Mouse (Mus musculus) stomach, embryonic 15.5 days (tissue): Measurements from ENCODE around the gene Pam. TPM values are rescaled to one million over a fixed set of nuclear protein-coding genes. Genes with fewer than 3 reads are reported as not detected.
A peak's percentile ranks its signal among the peaks of the same experiment; 100 is the strongest.

Source experiments
- ATAC-seq: fragments of 200-750 bp; cut with Nextera tagmentation; 2 replicates; pipeline ENCODE4 v1.8.0; 2017; ENCODE audit warnings: low read depth, moderate number of reproducible peaks, moderate TSS enrichment; ENCODE audit not compliant: insufficient read depth, low FRiP score
- H3K27ac ChIP-seq: fragments of 300-500 bp; sonication (generic); 2 replicates; pipeline ENCODE4 v1.5.1; 2015; ENCODE audit warnings: mild to moderate bottlenecking, inconsistent platforms
- H3K27me3 ChIP-seq: fragments of 300-500 bp; sonication (generic); replicated peaks from 2 replicates; pipeline ENCODE4 v1.6.1; 2015; ENCODE audit warnings: inconsistent platforms
- H3K36me3 ChIP-seq: fragments of 300-500 bp; sonication (generic); 2 replicates; pipeline ENCODE4 v1.6.1; 2015; ENCODE audit warnings: inconsistent platforms
- H3K4me1 ChIP-seq: fragments of 300-500 bp; sonication (generic); 2 replicates; pipeline ENCODE4 v1.6.1; 2015; ENCODE audit warnings: inconsistent platforms
- H3K4me2 ChIP-seq: fragments of 300-500 bp; sonication (generic); 2 replicates; pipeline ENCODE4 v1.6.1; 2015; ENCODE audit warnings: mild to moderate bottlenecking, inconsistent platforms
- H3K4me3 ChIP-seq: fragments of 300-500 bp; sonication (generic); replicated peaks from 2 replicates; pipeline ENCODE4 v1.5.1; 2015; ENCODE audit warnings: inconsistent platforms
- H3K9ac ChIP-seq: fragments of 300-500 bp; sonication (generic); 2 replicates; pipeline ENCODE4 v1.6.1; 2015; ENCODE audit warnings: inconsistent platforms
- H3K9me3 ChIP-seq: fragments of 300-500 bp; sonication (generic); 2 replicates; pipeline ENCODE4 v1.6.1; 2016; ENCODE audit warnings: inconsistent platforms
- WGBS: fragments of 180-500 bp; shearing (Covaris S2); methylation state at CpG from one replicate; pipeline ENCODE4 v1.1.7; 2015; 5-methylcytosine and 5-hydroxymethylcytosine counted together
- polyA plus RNA-seq: library from polyadenylated mRNA; unstranded; fragments of >200 nt; fragmentation: Nextera tagmentation; extraction: Ambion mirVana; gene quantifications from 2 replicates; pipeline ENCODE4 v1.2.1, GENCODE M21; 2015

Gene Pam
- polyA plus RNA-seq, 1 experiment from 2014 or later, result 60.2 TPM

DNA sequence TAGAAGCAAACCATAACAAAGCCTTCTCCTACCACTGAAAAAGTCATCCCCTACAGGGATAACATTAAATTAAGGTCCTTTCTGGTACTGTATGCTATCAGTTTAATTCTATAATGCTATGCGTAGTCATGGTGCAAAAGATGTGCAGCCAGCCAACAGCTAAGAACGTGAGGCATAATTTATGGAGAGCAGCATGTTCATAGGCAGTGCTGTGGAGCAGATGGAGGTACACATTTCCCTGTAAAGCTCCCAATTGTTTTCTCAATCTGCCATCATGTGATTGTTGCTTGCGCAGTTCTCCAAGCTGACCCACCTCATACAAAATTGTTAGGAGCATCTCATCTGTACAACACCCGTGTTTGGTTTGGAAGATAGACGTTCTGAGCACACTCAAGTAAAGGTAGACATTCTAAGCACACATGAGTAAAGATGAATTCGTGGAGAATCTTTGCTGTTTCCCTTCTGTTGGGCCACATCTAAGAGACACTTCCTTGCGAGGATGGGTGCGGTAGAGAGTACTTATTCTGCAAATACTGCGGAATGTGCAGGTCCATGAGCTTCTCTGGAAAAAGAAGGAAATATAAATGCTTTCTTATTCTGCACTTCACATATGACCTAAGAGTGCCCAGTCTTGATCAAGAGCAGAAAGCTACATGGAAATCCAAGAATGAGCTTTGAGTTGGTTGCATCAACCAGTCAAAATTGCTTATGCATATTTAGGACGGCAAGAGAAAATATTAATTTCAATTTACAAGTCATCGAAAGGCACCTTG, 2.7 kb upstream of the Pam start:
- Histone ChIP-seq H3K9ac (no peak overlapping the region), H3K9me3 (no peaks in the 10 kb centered on the region), H3K4me2 (no peak overlapping the region), H3K4me3 (no peak overlapping the region), H3K27ac (no peak overlapping the region), H3K4me1 (peaks cover 3% of the 10 kb centered on the region; the same call in 1 of the 2 replicates), H3K27me3 (no peaks in the 10 kb centered on the region), H3K36me3 (no peaks in the 10 kb centered on the region)
- no peak for ATAC-seq
- WGBS, result 91% methylated on average over 11 of the region's 11 CpGs

DNA sequence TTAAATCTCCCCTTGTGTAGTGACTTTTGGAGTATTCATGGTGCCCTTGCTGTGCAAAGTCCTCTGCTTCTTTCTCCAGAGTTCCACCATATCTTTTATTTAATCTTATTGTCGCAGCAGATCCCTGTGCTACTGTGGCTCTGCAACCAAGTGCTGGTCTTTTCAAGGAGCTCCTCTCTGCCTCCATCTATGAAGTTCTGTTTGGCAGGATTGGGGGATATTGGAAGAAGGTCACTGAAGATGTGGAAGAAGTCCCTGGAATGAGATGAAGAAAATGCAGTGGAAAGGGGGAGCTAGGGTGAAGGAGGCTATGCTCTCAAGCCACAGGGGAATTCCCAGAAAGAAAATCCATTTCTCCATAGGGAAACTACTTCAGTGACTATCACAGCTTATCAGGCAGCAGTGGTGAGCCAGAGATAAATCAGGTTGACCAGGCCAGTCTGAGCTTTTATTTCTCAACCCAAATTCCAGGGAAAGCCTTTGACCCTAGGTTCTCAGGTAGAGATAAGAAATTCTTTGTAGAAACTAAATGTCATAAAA, 1.0 kb upstream of the Pam start:
- no peaks in the 10 kb centered on the region for H3K36me3 ChIP-seq
- H3K4me1 ChIP-seq, result peaks cover 3% of the 10 kb centered on the region; the same call in 1 of the 2 replicates
- no peaks in the 10 kb centered on the region for H3K9me3 ChIP-seq
- no peaks in the 10 kb centered on the region for H3K27me3 ChIP-seq
- ATAC-seq, result no peak
- H3K4me2 ChIP-seq, result peak overlapping the region; percentile 88
- H3K27ac ChIP-seq, result no peak overlapping the region
- no peak overlapping the region for H3K9ac ChIP-seq
- WGBS, result 39% methylated on average over 1 of the region's 1 CpGs
- H3K4me3 ChIP-seq, result peak overlapping the region; percentile 84

DNA sequence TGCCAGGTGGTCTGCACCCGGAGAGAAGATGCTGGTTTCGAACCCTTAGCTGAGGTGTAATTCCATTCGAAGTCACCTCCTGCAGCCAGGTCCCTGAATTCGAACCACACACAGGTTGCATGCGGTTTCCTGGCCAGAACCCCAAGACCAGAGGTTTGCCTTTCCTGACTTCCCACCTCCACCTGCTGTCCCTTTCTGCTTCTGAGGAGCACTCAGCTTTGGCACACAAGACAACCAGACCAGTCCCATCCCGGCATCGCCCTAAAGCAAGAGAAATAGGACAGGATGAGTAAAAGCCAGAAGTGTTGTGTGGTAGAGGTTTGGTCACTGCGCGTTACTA, 515 bp upstream of the Pam start:
- H3K27ac ChIP-seq, result peak overlapping the region; percentile 84; the same call in 1 of the 2 replicates
- peak overlapping the region; percentile 60 for H3K9ac ChIP-seq
- H3K9me3 ChIP-seq, result no peaks in the 10 kb centered on the region
- WGBS, result 34% methylated on average over 9 of the region's 9 CpGs
- peak overlapping the region; percentile 84 for H3K4me3 ChIP-seq
- no peaks in the 10 kb centered on the region for H3K36me3 ChIP-seq
- peak overlapping the region; percentile 88 for H3K4me2 ChIP-seq
- ATAC-seq, result no peak
- no peaks in the 10 kb centered on the region for H3K27me3 ChIP-seq
- peaks cover 3% of the 10 kb centered on the region; the same call in 1 of the 2 replicates for H3K4me1 ChIP-seq

GRCm38 (mm10) chr1:98094811-98095245, 618 bp downstream of the Pam start:
- peaks cover 3% of the 10 kb centered on the region; the same call in 1 of the 2 replicates for H3K4me1 ChIP-seq
- peak overlapping the region; percentile 84 for H3K27ac ChIP-seq
- WGBS, result under 1% methylated on average over 20 of the region's 20 CpGs
- no peaks in the 10 kb centered on the region for H3K36me3 ChIP-seq
- ATAC-seq, result peak; percentile 33; the same call in 1 of the 2 replicates
- H3K4me2 ChIP-seq, result peak overlapping the region; percentile 88
- peak overlapping the region; percentile 84 for H3K4me3 ChIP-seq
- no peaks in the 10 kb centered on the region for H3K9me3 ChIP-seq
- no peaks in the 10 kb centered on the region for H3K27me3 ChIP-seq
- H3K9ac ChIP-seq, result peak overlapping the region; percentile 66

DNA sequence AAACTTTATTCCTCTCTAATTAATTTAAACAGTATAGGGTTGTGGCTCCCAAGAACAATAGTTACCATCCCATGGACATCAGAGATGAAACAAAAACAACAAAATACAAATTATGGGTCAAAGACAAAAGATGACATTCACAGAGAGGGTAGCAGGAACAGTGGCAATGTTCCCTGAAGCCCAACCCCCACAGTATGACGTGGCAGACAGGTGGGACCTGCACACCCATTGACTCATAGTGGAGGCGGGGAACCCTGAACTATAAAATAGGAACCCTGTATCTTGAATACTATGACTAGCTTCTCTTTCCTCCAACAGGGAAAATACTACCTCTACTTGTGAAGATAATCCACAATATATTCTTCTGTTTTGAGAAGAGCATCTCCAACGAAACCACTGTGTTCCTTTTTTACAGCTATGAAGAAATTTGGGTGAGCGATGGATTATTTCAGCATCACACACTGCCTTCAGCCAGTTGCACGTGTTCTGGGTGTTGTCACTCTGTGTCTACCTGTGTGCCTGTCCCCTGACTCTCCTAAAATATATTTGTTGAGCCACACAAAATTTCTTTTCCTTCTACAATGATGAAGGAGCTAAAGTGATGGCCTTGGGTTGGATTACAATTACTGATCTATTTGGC, 6.0 kb downstream of the Pam start:
- Histone ChIP-seq H3K27ac (no peak overlapping the region), H3K9ac (no peak overlapping the region), H3K4me3 (no peak overlapping the region), H3K36me3 (no peaks in the 10 kb centered on the region), H3K4me1 (no peaks in the 10 kb centered on the region), H3K27me3 (no peaks in the 10 kb centered on the region), H3K9me3 (no peaks in the 10 kb centered on the region), H3K4me2 (no peak overlapping the region)
- ATAC-seq, result no peak
- 78% methylated on average over 5 of the region's 5 CpGs for WGBS

DNA sequence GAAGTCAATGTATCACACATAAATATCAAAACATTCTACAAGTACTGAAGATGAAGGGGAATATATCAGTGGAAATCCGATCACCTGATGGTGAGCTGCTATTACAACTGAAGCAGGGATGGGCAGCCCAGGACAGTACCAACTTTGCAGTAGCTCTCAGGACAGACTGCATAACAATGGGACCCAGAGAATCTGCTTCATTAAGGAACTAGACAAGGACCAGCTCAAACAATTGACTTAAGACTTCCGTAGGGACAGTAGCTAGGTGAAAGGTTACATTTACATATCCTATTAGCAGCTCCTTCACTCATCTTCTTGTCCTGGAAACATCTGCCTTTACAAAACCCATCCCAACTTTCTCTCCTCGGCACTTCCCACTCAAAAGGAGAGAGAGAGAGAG, 9.0 kb downstream of the Pam start:
- Histone ChIP-seq H3K9me3 (no peaks in the 10 kb centered on the region), H3K9ac (no peak overlapping the region), H3K4me3 (no peak overlapping the region), H3K27ac (no peak overlapping the region), H3K36me3 (no peaks in the 10 kb centered on the region), H3K4me1 (0 out of 2 replicates have a peak, but pooled peaks cover 3% of the 10 kb centered on the region), H3K27me3 (no peaks in the 10 kb centered on the region), H3K4me2 (no peak overlapping the region)
- 62% methylated on average over 3 of the region's 3 CpGs for WGBS
- ATAC-seq, result no peak

- Histone ChIP-seq H3K9ac (no peak overlapping the region), H3K4me3 (no peak overlapping the region), H3K27me3 (no peaks in the 10 kb centered on the region), H3K27ac (peak overlapping the region; percentile 19), H3K4me1 (0 out of 2 replicates have a peak, but pooled peaks cover 3% of the 10 kb centered on the region), H3K9me3 (no peaks in the 10 kb centered on the region), H3K4me2 (no peak overlapping the region), H3K36me3 (no peaks in the 10 kb centered on the region)
- WGBS, result 66% methylated on average over 13 of the region's 13 CpGs
- no peak for ATAC-seq
Observed at GRCm38 (mm10) chr1:98084596-98085274, 10.7 kb downstream of the Pam start.

- H3K4me1 ChIP-seq, result 0 out of 2 replicates have a peak, but pooled peaks cover 3% of the 10 kb centered on the region
- no peaks in the 10 kb centered on the region for H3K27me3 ChIP-seq
- no peak overlapping the region for H3K9ac ChIP-seq
- H3K4me2 ChIP-seq, result no peak overlapping the region
- ATAC-seq, result no peak
- H3K4me3 ChIP-seq, result no peak overlapping the region
- no peak overlapping the region for H3K27ac ChIP-seq
- 70% methylated on average over 3 of the region's 3 CpGs for WGBS
- H3K9me3 ChIP-seq, result no peaks in the 10 kb centered on the region
- H3K36me3 ChIP-seq, result no peaks in the 10 kb centered on the region
Observed at GRCm38 (mm10) chr1:98083508-98083907, 11.9 kb downstream of the Pam start.

DNA sequence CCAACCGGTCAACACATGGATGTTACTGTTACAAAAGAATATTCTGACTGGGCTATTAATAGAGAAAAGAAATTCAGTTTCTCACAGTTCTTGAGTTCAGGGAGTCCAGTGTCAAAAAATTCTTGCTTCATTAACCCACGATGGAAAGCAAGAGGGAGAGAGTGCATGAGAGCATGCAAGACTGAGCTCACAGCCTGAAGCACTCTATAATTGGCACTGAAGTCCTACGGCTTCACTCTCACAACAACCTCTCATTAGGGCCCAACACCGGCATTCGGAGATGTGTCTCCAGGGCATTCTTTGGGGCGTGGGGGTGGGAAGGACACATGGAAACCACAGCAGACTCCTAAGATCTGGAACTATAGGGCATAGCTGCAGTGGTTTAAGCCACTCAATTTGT, 12.5 kb downstream of the Pam start:
- H3K9ac ChIP-seq, result no peak overlapping the region
- no peaks in the 10 kb centered on the region for H3K27me3 ChIP-seq
- 91% methylated on average over 6 of the region's 6 CpGs for WGBS
- H3K4me3 ChIP-seq, result no peak overlapping the region
- no peak overlapping the region for H3K27ac ChIP-seq
- H3K36me3 ChIP-seq, result no peaks in the 10 kb centered on the region
- no peak for ATAC-seq
- H3K4me2 ChIP-seq, result no peak overlapping the region
- H3K9me3 ChIP-seq, result no peaks in the 10 kb centered on the region
- 0 out of 2 replicates have a peak, but pooled peaks cover 3% of the 10 kb centered on the region for H3K4me1 ChIP-seq

GRCm38 (mm10) chr1:98080431-98080830, 15.0 kb downstream of the Pam start:
- Histone ChIP-seq H3K4me2 (no peak overlapping the region), H3K4me3 (no peak overlapping the region), H3K27ac (no peak overlapping the region), H3K9ac (no peak overlapping the region), H3K4me1 (0 out of 2 replicates have a peak, but pooled peaks cover 3% of the 10 kb centered on the region), H3K27me3 (no peaks in the 10 kb centered on the region), H3K36me3 (no peaks in the 10 kb centered on the region), H3K9me3 (no peaks in the 10 kb centered on the region)
- 68% methylated on average over 2 of the region's 2 CpGs for WGBS
- ATAC-seq, result no peak

DNA sequence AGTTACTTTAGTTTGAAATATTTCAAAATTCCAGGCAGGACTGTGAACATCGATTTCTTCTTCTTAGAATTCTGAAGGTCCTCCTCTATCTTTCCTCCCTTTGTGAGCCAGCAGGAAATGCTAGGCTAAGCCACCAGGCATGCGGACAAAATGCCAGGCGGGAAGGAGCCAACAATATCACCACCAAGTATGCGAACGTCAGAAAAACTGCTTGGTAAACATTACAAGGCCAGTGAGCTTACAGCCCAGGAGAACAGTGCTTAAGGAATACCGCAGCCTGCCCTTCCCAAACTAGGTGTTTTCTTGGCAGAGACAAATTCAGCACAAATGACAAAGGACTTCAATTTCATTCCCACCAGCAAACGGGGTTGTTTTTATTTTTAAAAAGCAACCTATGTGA, 15.8 kb downstream of the Pam start:
- Histone ChIP-seq H3K27me3 (no peaks in the 10 kb centered on the region), H3K4me1 (0 out of 2 replicates have a peak, but pooled peaks cover 3% of the 10 kb centered on the region), H3K36me3 (no peaks in the 10 kb centered on the region), H3K27ac (no peak overlapping the region), H3K9ac (no peak overlapping the region), H3K4me3 (no peak overlapping the region), H3K4me2 (no peak overlapping the region), H3K9me3 (no peaks in the 10 kb centered on the region)
- 58% methylated on average over 7 of the region's 7 CpGs for WGBS
- no peak for ATAC-seq
